Mouse (Mus musculus) kidney, adult 2 months (tissue): ENCODE data around the gene Gfra1. TPM values are rescaled to one million over a fixed set of nuclear protein-coding genes. Genes with fewer than 3 reads are reported as not detected.

Experiments
- DNase-seq: peaks from one replicate; pipeline ENCODE4 v3.0.0; 2021
- H3K27ac ChIP-seq: fragments of 200-500 bp; 2 replicates; pipeline ENCODE4 v1.5.1; 2012; ENCODE audit warnings: low read depth, low read length, control low read depth, inconsistent platforms; ENCODE audit not compliant: insufficient read depth
- H3K27me3 ChIP-seq: fragments of 200-500 bp; replicated peaks from 2 replicates; pipeline ENCODE4 v1.6.1; 2012; ENCODE audit warnings: mild to moderate bottlenecking, moderate library complexity, low read length, inconsistent platforms; ENCODE audit not compliant: control insufficient read depth, insufficient read depth
- H3K36me3 ChIP-seq: fragments of 200-500 bp; 2 replicates; pipeline ENCODE4 v1.6.1; 2012; ENCODE audit warnings: mild to moderate bottlenecking, moderate library complexity, low read length, inconsistent platforms; ENCODE audit not compliant: control insufficient read depth, insufficient read depth
- H3K4me1 ChIP-seq: fragments of 200-500 bp; 2 replicates; pipeline ENCODE4 v1.6.1; 2011; ENCODE audit warnings: low read length; ENCODE audit not compliant: control insufficient read depth, insufficient read depth
- H3K4me3 ChIP-seq: fragments of 200-500 bp; 2 replicates; pipeline ENCODE4 v1.5.1; 2011; ENCODE audit warnings: mild to moderate bottlenecking, low read depth, low read length, control low read depth; ENCODE audit not compliant: insufficient read depth
- CTCF ChIP-seq: fragments of 200-500 bp; conservative IDR thresholded peaks from 2 replicates; pipeline ENCODE4 v1.5.1; 2011; ENCODE audit warnings: low read depth, mild to moderate bottlenecking, control low read depth, low read length, moderate library complexity, mixed read lengths; ENCODE audit not compliant: insufficient read depth, insufficient read length
- POLR2A ChIP-seq: fragments of 200-500 bp; IDR thresholded peaks from one replicate; pipeline ENCODE4 v1.6.1; 2011; ENCODE audit warnings: low read depth, low read length, control low read depth
- WGBS: fragments of 180-500 bp; shearing (Covaris S2); methylation state at CpG from one replicate; pipeline ENCODE4 v1.1.7; 2018; 5-methylcytosine and 5-hydroxymethylcytosine counted together
- polyA plus RNA-seq: library from polyadenylated mRNA; depleted of rRNA; stranded (reverse); fragments of >200 nt; gene quantifications from 2 replicates; pipeline ENCODE4 v1.2.3, GENCODE M21; 2012

Gene Gfra1
- polyA plus RNA-seq, 1 experiment = 6.8 TPM

DNA sequence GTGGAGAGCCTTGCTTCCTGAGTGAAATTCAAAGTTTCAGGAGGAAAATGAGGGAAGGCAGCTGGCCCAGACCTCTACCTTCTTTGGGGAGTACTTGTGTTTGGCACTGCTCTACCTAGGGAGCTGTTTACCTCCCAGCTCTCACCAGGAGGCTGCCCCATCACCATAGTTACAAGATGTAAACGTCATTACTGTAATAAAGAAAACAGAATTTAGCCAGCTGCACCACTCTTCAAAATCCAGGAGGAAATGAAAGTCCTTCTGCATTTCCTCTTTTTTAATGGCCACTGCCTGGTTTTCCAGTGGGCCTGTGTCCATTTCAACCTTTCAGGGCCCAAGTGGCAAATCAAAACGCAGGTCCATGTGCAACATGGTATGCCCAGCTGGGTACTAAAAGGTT, 101.8 kb downstream of the Gfra1 start:
- WGBS = 40% methylated on average over 2 of the region's 2 CpGs
- TF ChIP-seq POLR2A (no peak), CTCF (no peak)

DNA sequence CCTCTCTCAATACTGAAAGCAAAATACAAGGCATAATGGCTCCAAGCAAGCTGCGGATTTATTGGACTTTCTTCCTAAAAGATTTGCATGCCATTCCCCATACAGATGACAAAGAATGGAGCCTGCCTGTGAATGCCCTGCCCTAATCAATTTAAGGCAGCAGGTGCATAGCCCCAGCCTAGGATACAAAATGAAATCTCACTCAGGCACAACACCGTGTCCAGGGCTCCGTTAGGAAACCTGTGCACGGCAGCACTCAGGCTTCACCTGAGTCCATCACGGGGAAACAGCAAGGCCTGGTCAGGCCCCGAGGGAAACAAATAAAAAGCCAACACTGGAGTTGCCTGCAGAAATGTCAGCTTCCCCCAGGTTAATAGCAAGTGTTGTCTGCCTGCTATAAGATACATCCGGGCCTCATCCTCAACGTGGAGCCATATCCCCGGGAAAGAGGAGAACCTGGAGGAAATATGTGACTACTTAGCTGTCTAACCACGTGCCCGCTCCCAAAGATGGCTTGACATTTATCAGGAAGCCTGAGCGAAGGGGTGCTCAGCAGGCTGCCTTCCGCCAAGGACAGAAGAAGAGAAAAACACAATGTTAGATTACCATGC, 102.3 kb downstream of the Gfra1 start:
- Histone ChIP-seq H3K4me1 (no peaks in the 10 kb centered on the region), H3K27me3 (no peaks in the 10 kb centered on the region), H3K36me3 (no peaks in the 10 kb centered on the region), H3K27ac (no peak overlapping the region), H3K4me3 (no peak overlapping the region)
- no peak for DNase-seq
- no peak for TF ChIP-seq POLR2A
- no peak for TF ChIP-seq CTCF
- WGBS = 79% methylated on average over 13 of the region's 13 CpGs

More for the DNA sequence above, 101.8 kb downstream of the Gfra1 start:
- Histone ChIP-seq H3K4me3 (no peak overlapping the region), H3K4me1 (no peaks in the 10 kb centered on the region), H3K27ac (no peak overlapping the region), H3K36me3 (no peaks in the 10 kb centered on the region), H3K27me3 (no peaks in the 10 kb centered on the region)
- DNase-seq = no peak

GRCm38 (mm10) chr19:58349890-58350408, 105.8 kb downstream of the Gfra1 start:
- 72% methylated on average over 5 of the region's 5 CpGs for WGBS
- no peak overlapping the region for H3K4me3 ChIP-seq
- TF ChIP-seq CTCF (no peak), POLR2A (no peak)
- H3K27ac ChIP-seq = no peak overlapping the region
- no peaks in the 10 kb centered on the region for H3K27me3 ChIP-seq
- H3K36me3 ChIP-seq = no peaks in the 10 kb centered on the region
- H3K4me1 ChIP-seq = no peaks in the 10 kb centered on the region
- no peak for DNase-seq

GRCm38 (mm10) chr19:58345137-58345536, 110.6 kb downstream of the Gfra1 start:
- TF ChIP-seq POLR2A (no peak), CTCF (no peak)
- Histone ChIP-seq H3K4me1 (no peaks in the 10 kb centered on the region), H3K27ac (no peak overlapping the region), H3K4me3 (no peak overlapping the region), H3K36me3 (no peaks in the 10 kb centered on the region), H3K27me3 (no peaks in the 10 kb centered on the region)
- WGBS = 50% methylated on average over 7 of the region's 7 CpGs
- no peak for DNase-seq

- H3K27ac ChIP-seq = no peak overlapping the region
- H3K4me1 ChIP-seq = no peaks in the 10 kb centered on the region
- no peak for DNase-seq
- TF ChIP-seq POLR2A (no peak), CTCF (no peak)
- no peaks in the 10 kb centered on the region for H3K27me3 ChIP-seq
- WGBS = 86% methylated on average over 4 of the region's 4 CpGs
- H3K36me3 ChIP-seq = no peaks in the 10 kb centered on the region
- no peak overlapping the region for H3K4me3 ChIP-seq
Measured at GRCm38 (mm10) chr19:58341351-58341750, 114.4 kb downstream of the Gfra1 start.

DNA sequence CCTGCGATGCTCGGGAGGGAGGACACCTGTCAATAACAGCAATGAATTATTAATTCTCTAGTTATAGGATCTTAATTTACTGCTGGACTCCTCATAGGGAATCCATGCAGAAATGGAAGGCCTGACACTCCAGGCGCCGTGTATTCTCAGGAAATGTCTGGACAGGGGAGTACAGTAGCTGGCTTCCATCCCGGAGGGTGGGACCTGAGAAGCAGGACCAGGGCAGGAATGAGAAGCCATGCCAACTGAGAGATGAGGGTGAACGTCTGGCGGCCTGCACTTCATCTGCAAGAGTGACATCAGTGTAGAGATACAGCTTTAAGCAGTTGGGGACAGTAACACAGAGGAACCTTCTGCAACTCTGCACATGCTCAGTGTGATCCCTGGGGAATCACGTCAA, 115.5 kb downstream of the Gfra1 start:
- DNase-seq = no peak
- H3K27me3 ChIP-seq = no peaks in the 10 kb centered on the region
- H3K4me3 ChIP-seq = no peak overlapping the region
- TF ChIP-seq POLR2A (no peak), CTCF (no peak)
- whole genome bisulfite sequencing = 75% methylated on average over 8 of the region's 8 CpGs
- no peaks in the 10 kb centered on the region for H3K4me1 ChIP-seq
- no peak overlapping the region for H3K27ac ChIP-seq
- H3K36me3 ChIP-seq = no peaks in the 10 kb centered on the region

DNA sequence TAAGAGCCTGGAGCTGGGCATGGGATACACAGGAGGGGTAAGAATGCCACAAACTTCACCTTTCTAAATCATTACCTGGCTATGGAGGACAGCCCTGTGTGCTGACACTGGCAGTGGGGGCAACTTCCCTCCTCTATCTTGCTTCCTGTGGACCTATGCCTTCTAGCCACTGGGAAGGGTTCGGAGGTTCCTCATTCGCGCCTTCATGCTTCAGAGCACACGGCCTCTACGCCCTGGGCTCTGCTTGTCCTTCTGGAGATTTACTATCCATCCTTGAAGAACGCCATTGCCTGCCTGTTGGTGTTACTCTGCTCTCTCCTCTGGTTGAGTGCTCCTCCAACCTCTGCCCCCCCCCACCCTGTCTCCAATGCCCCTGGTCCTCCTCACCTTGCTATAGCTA, 118.9 kb downstream of the Gfra1 start:
- no peak overlapping the region for H3K27ac ChIP-seq
- no peaks in the 10 kb centered on the region for H3K27me3 ChIP-seq
- no peaks in the 10 kb centered on the region for H3K4me1 ChIP-seq
- TF ChIP-seq POLR2A = no peak
- TF ChIP-seq CTCF = no peak
- no peak overlapping the region for H3K4me3 ChIP-seq
- DNase-seq = peak; percentile 51
- WGBS = 48% methylated on average over 6 of the region's 6 CpGs
- H3K36me3 ChIP-seq = no peaks in the 10 kb centered on the region
